Mouse (Mus musculus) retina, adult 2 months (tissue): ENCODE results near the gene Cyp2t4.

Source experiments
- DNase-seq: peaks from one replicate; pipeline ENCODE4 v3.0.0-alpha.2; 2012; ENCODE audit warnings: low read depth, low spot score

Gene Cyp2t4

GRCm38 (mm10) chr7:27182498-27182897 is 29.0 kb downstream of the Cyp2t4 start:
- DNase-seq, result no peak

GRCm38 (mm10) chr7:27184964-27185363 is 31.4 kb downstream of the Cyp2t4 start:
- DNase-seq, result no peak

- DNase-seq, result no peak
These were observed 32.5 kb downstream of the Cyp2t4 start for GRCm38 (mm10) chr7:27185986-27186385.

GRCm38 (mm10) chr7:27189271-27189931 is 35.9 kb downstream of the Cyp2t4 start:
- DNase-seq, result no peak

GRCm38 (mm10) chr7:27192434-27192833 is 38.9 kb downstream of the Cyp2t4 start:
- DNase-seq, result no peak

GRCm38 (mm10) chr7:27193731-27194130 is 40.2 kb downstream of the Cyp2t4 start:
- no peak for DNase-seq

- DNase-seq, result peak; percentile 98
These were observed 42.4 kb downstream of the Cyp2t4 start, which contains the start of the genes BC024978 and Snrpa for GRCm38 (mm10) chr7:27195681-27196611. TSS of gene BC024978 (plus strand) at chr7:27195781. TSS of gene Snrpa (minus strand) at chr7:27196271.

GRCm38 (mm10) chr7:27197136-27197535 is 43.6 kb downstream of the Cyp2t4 start:
- DNase-seq, result no peak

- no peak for DNase-seq
These were observed 44.1 kb downstream of the Cyp2t4 start for GRCm38 (mm10) chr7:27197634-27198033.

- DNase-seq, result no peak
These were observed 44.8 kb downstream of the Cyp2t4 start for GRCm38 (mm10) chr7:27198355-27198754.

GRCm38 (mm10) chr7:27198779-27199178 is 45.3 kb downstream of the Cyp2t4 start:
- DNase-seq, result no peak

GRCm38 (mm10) chr7:27203730-27204449 is 50.4 kb downstream of the Cyp2t4 start:
- no peak for DNase-seq
